Mouse (Mus musculus) small intestine, adult 2 months (tissue): ENCODE measurements around the gene Snu13. TPM values are rescaled to one million over a fixed set of nuclear protein-coding genes. Genes with fewer than 3 reads are reported as not detected.

Experiments used
- H3K27ac ChIP-seq: fragments of 200-500 bp; 2 replicates; pipeline ENCODE4 v1.5.1; 2012; ENCODE audit warnings: low read depth, low read length, control low read depth, inconsistent platforms; ENCODE audit not compliant: insufficient read depth
- H3K27me3 ChIP-seq: fragments of 200-500 bp; 2 replicates; pipeline ENCODE4 v1.6.1; 2012; ENCODE audit warnings: mild to moderate bottlenecking, moderate library complexity, low read length, inconsistent platforms; ENCODE audit not compliant: control insufficient read depth, insufficient read depth
- H3K36me3 ChIP-seq: fragments of 200-500 bp; 2 replicates; pipeline ENCODE4 v1.6.1; 2012; ENCODE audit warnings: mild to moderate bottlenecking, low read length, control low read depth, inconsistent platforms; ENCODE audit not compliant: control insufficient read depth, insufficient read depth
- H3K4me1 ChIP-seq: fragments of 200-500 bp; 2 replicates; pipeline ENCODE4 v1.6.1; 2012; ENCODE audit warnings: low read length, inconsistent platforms, mixed read lengths; ENCODE audit not compliant: control insufficient read depth, insufficient read depth, insufficient read length
- H3K4me3 ChIP-seq: fragments of 200-500 bp; 2 replicates; pipeline ENCODE4 v1.5.1; 2012; ENCODE audit warnings: low read depth, mild to moderate bottlenecking, control low read depth, inconsistent platforms, low read length, moderate library complexity
- CTCF ChIP-seq: fragments of 200-500 bp; IDR thresholded peaks from 2 replicates; pipeline ENCODE4 v1.5.1; 2012; ENCODE audit warnings: low read depth, mild to moderate bottlenecking, control low read depth, inconsistent platforms, low read length, moderate library complexity, mixed read lengths; ENCODE audit not compliant: insufficient replicate concordance, insufficient read length; ENCODE audit errors: extremely low read depth
- POLR2A ChIP-seq: fragments of 200-500 bp; IDR thresholded peaks from 2 replicates; pipeline ENCODE4 v1.6.1; 2012; ENCODE audit warnings: low read depth, mild to moderate bottlenecking, control low read depth, inconsistent platforms, low read length, moderate library complexity
- WGBS: fragments of 180-500 bp; shearing (Covaris S2); methylation state at CpG from one replicate; pipeline ENCODE4 v1.1.7; 2018; 5-methylcytosine and 5-hydroxymethylcytosine counted together
- polyA plus RNA-seq: library from polyadenylated mRNA; depleted of rRNA; stranded (reverse); fragments of >200 nt; gene quantifications from 2 replicates; pipeline ENCODE4 v1.2.3, GENCODE M21; 2012

The Snu13 gene
- polyA plus RNA-seq, 1 experiment = 25.7 TPM

- Histone ChIP-seq H3K27ac (no peak overlapping the region), H3K36me3 (no peaks in the 10 kb centered on the region), H3K27me3 (peaks cover 23% of the 10 kb centered on the region), H3K4me1 (no peaks in the 10 kb centered on the region), H3K4me3 (no peak overlapping the region)
- TF ChIP-seq POLR2A (no peak), CTCF (no peak)
- 43% methylated on average over 7 of the region's 7 CpGs for WGBS
Observed at GRCm38 (mm10) chr15:82073490-82073889, 26.1 kb upstream of the Snu13 start.

- Histone ChIP-seq H3K4me1 (no peaks in the 10 kb centered on the region), H3K4me3 (no peak overlapping the region), H3K36me3 (no peaks in the 10 kb centered on the region), H3K27me3 (peaks cover 23% of the 10 kb centered on the region), H3K27ac (no peak overlapping the region)
- 81% methylated on average over 26 of the region's 26 CpGs for WGBS
- TF ChIP-seq POLR2A (no peak), CTCF (no peak)
Observed at GRCm38 (mm10) chr15:82071816-82072469, 24.5 kb upstream of the Snu13 start.

DNA sequence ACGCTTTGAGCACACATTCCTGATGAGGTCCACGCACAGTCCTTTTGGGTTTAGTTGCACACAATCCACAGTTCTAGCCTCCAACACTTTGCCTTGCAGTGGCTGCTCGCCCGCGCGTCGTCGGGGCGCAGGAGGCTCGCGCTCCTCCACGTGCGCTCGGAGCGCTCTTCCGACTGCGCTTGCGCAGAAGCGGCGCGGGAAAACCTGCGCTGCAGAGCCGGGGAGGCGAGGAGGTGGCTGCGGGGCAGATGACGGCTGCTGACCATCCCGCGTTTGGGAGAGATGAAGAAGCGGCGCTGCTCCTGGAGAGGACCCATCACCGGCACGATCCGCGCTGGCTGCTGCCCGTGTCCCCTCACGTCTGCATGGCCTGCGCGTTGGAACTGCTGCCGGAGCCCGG is 22.5 kb upstream of the Snu13 start, which contains the start of gene Mei1:
Mei1 (plus strand) TSS at position 99 of the 400 bp plus-strand sequence.
- no peak for TF ChIP-seq CTCF
- no peak for TF ChIP-seq POLR2A

DNA sequence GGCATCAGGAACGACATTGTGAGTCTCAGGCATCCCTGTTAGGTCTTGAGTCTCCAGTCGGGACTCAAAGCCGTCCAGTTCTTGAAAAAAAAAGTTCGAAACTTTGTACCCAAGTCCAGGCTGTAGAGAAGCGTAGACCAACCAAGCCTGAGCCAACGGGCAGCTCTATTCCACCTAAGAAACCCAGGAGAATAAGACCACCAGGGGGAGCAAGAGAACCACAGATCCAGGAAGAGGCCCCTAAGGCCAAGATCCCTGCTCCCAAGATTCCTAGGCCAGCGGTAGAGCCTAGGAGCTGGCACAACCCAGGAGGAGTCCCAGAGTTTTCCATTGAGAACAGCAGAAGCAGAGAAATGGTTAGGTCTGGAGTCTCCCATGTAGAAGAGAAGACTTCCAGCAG is 18.1 kb upstream of the Snu13 start:
- Histone ChIP-seq H3K27ac (no peak overlapping the region), H3K36me3 (no peaks in the 10 kb centered on the region), H3K4me3 (no peak overlapping the region), H3K27me3 (peaks cover 23% of the 10 kb centered on the region), H3K4me1 (no peaks in the 10 kb centered on the region)
- 6% methylated on average over 7 of the region's 7 CpGs for WGBS
- peak; percentile 83; the same call in 1 of the 2 replicates for TF ChIP-seq CTCF
- TF ChIP-seq POLR2A = no peak

More for the DNA sequence above, 22.5 kb upstream of the Snu13 start, which contains the start of gene Mei1:
- no peak within 1 kb of the TSS for H3K4me3 ChIP-seq
- H3K36me3 ChIP-seq = no peaks in the 10 kb centered on the region
- H3K27me3 ChIP-seq = peaks cover 23% of the 10 kb centered on the region
- WGBS = 27% methylated on average over 40 of the region's 40 CpGs
- H3K4me1 ChIP-seq = no peaks in the 10 kb centered on the region
- H3K27ac ChIP-seq = no peak within 1 kb of the TSS

- Histone ChIP-seq H3K27ac (no peak overlapping the region), H3K4me1 (no peaks in the 10 kb centered on the region), H3K36me3 (no peaks in the 10 kb centered on the region), H3K27me3 (peaks cover 9% of the 10 kb centered on the region), H3K4me3 (no peak overlapping the region)
- TF ChIP-seq POLR2A = no peak
- TF ChIP-seq CTCF = no peak
- WGBS = 42% methylated on average over 14 of the region's 14 CpGs
Observed at GRCm38 (mm10) chr15:82063909-82064308, 16.5 kb upstream of the Snu13 start.

GRCm38 (mm10) chr15:82058719-82059201 is 11.4 kb upstream of the Snu13 start, which contains the start of gene 4930407I10Rik:
Gene 4930407I10Rik, plus strand, starts transcription at chr15:82059151.
- Histone ChIP-seq H3K27ac (no peak within 1 kb of the TSS), H3K4me3 (no peak within 1 kb of the TSS), H3K4me1 (no peaks in the 10 kb centered on the region), H3K36me3 (no peaks in the 10 kb centered on the region), H3K27me3 (no peaks in the 10 kb centered on the region)
- 71% methylated on average over 1 of the region's 1 CpGs for WGBS
- TF ChIP-seq CTCF (no peak), POLR2A (no peak)

DNA sequence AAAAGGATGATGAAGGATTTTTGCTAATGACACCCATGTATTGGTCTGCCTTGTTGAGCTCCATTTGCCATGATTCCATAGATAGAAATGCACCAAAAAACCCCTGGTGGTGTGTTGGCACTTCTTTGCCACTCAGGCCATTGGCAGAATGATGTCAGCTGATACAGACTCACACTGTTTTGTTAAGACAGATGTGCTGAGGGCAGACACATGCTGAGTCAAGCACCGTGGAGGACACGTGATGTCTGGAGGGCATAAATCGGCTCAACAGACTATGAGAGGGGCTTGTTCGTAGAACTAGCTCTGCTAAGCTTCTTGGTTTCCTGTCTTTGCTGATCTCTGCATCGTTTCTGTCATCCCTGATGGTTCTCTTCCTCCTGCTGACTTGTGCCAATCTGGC is 5.1 kb upstream of the Snu13 start:
- WGBS = 72% methylated on average over 5 of the region's 5 CpGs
- Histone ChIP-seq H3K4me3 (no peak overlapping the region), H3K4me1 (no peaks in the 10 kb centered on the region), H3K27me3 (no peaks in the 10 kb centered on the region), H3K27ac (no peak overlapping the region), H3K36me3 (no peaks in the 10 kb centered on the region)
- TF ChIP-seq POLR2A = no peak
- TF ChIP-seq CTCF = no peak
